Mouse (Mus musculus): ENCODE measurements at regions not wholly inside any gene's neighbourhood (a gene's known extent, or its start where the extent isn't known, plus 50 kb on each side); places are given as distances from the start of the nearest gene placed in this dataset.
"Not testable (repeated sequence)": the region's sequence is repeated elsewhere in the genome, so short reads cannot be mapped to it uniquely, and the experiment has no call there.

GRCm38 (mm10) chr13:7007091-7007490, 358.5 kb upstream of the Pfkp start:
- no peak for DNase-seq (ENCODE audit: low read depth)

GRCm38 (mm10) chr13:6998508-6999278, 350.1 kb upstream of the Pfkp start:
- not testable (repeated sequence) for DNase-seq (ENCODE audit: low read depth)

- DNase-seq (ENCODE audit: low read depth) = no peak
Observed at GRCm38 (mm10) chr13:6998094-6998493, 349.5 kb upstream of the Pfkp start.

GRCm38 (mm10) chr13:6992323-6992994, 343.9 kb upstream of the Pfkp start:
- no peak for DNase-seq (ENCODE audit: low read depth)

GRCm38 (mm10) chr13:6991714-6992113, 343.1 kb upstream of the Pfkp start:
- no peak for DNase-seq (ENCODE audit: low read depth)

- DNase-seq (ENCODE audit: low read depth) = no peak
Observed at GRCm38 (mm10) chr13:6985012-6985996, 336.7 kb upstream of the Pfkp start.

GRCm38 (mm10) chr13:6955713-6956112, 307.1 kb upstream of the Pfkp start:
- no peak for DNase-seq (ENCODE audit: low read depth)

- DNase-seq (ENCODE audit: low read depth) = no peak
Observed at GRCm38 (mm10) chr13:6924136-6924535, 275.6 kb upstream of the Pfkp start.

GRCm38 (mm10) chr13:6922357-6922721, 273.8 kb upstream of the Pfkp start:
- DNase-seq (ENCODE audit: low read depth) = no peak

- no peak for DNase-seq (ENCODE audit: low read depth)
Observed at GRCm38 (mm10) chr13:6921691-6922356, 273.2 kb upstream of the Pfkp start.

- no peak for DNase-seq (ENCODE audit: low read depth)
Observed at GRCm38 (mm10) chr13:6906000-6906399, 257.4 kb upstream of the Pfkp start.

GRCm38 (mm10) chr13:6901682-6902081, 253.1 kb upstream of the Pfkp start:
- DNase-seq (ENCODE audit: low read depth) = no peak

GRCm38 (mm10) chr13:6897666-6898065, 249.1 kb upstream of the Pfkp start:
- DNase-seq (ENCODE audit: low read depth) = no peak

- DNase-seq (ENCODE audit: low read depth) = no peak
Observed at GRCm38 (mm10) chr13:6891458-6892076, 243.0 kb upstream of the Pfkp start.

- not testable (repeated sequence) for DNase-seq (ENCODE audit: low read depth)
Observed at GRCm38 (mm10) chr13:6889446-6889845, 240.9 kb upstream of the Pfkp start.

GRCm38 (mm10) chr13:6888381-6888780, 239.8 kb upstream of the Pfkp start:
- DNase-seq (ENCODE audit: low read depth) = no peak

GRCm38 (mm10) chr13:6877018-6877901, 228.7 kb upstream of the Pfkp start:
- DNase-seq (ENCODE audit: low read depth) = no peak

GRCm38 (mm10) chr13:6862186-6862585, 213.6 kb upstream of the Pfkp start:
- DNase-seq (ENCODE audit: low read depth) = no peak

- DNase-seq (ENCODE audit: low read depth) = no peak
Observed at GRCm38 (mm10) chr13:6859551-6859950, 211.0 kb upstream of the Pfkp start.

Measured in c-Kit-positive CD71-positive TER-119-negative erythroid progenitor cells, embryonic 14.5 days (primary cell).